Mouse (Mus musculus) intestine, embryonic 16.5 days (tissue): Measurements from ENCODE around the gene Agtr1b. TPM values are rescaled to one million over a fixed set of nuclear protein-coding genes. Genes with fewer than 3 reads are reported as not detected.

Experiments used
- ATAC-seq: fragments of 200-750 bp; cut with Nextera tagmentation; 2 replicates; pipeline ENCODE4 v1.8.0; 2017; ENCODE audit warnings: moderate TSS enrichment, moderate library complexity
- H3K27ac ChIP-seq: fragments of 300-500 bp; sonication (generic); 2 replicates; pipeline ENCODE4 v1.5.1; 2014; ENCODE audit warnings: mild to moderate bottlenecking, low read length
- H3K27me3 ChIP-seq: fragments of 300-500 bp; sonication (generic); replicated peaks from 2 replicates; pipeline ENCODE4 v1.6.1; 2014; ENCODE audit warnings: low read length, control low read depth, mixed read lengths; ENCODE audit not compliant: control insufficient read depth, insufficient read depth
- H3K36me3 ChIP-seq: fragments of 300-500 bp; sonication (generic); 2 replicates; pipeline ENCODE4 v1.6.1; 2014; ENCODE audit warnings: low read length, control low read depth; ENCODE audit not compliant: control insufficient read depth, insufficient read depth
- H3K4me1 ChIP-seq: fragments of 300-500 bp; sonication (generic); 2 replicates; pipeline ENCODE4 v1.6.1; 2014; ENCODE audit warnings: low read length, control low read depth, mixed read lengths; ENCODE audit not compliant: control insufficient read depth, insufficient read depth
- H3K4me2 ChIP-seq: fragments of 300-500 bp; sonication (generic); 2 replicates; pipeline ENCODE4 v1.6.1; 2014; ENCODE audit warnings: low read depth, low read length, control low read depth
- H3K4me3 ChIP-seq: fragments of 300-500 bp; sonication (generic); 2 replicates; pipeline ENCODE4 v1.5.1; 2014; ENCODE audit warnings: mild to moderate bottlenecking, low read length
- H3K9ac ChIP-seq: fragments of 300-500 bp; sonication (generic); 2 replicates; pipeline ENCODE4 v1.6.1; 2014; ENCODE audit warnings: low read depth, low read length
- H3K9me3 ChIP-seq: fragments of 300-500 bp; sonication (generic); 2 replicates; pipeline ENCODE4 v1.6.1; 2016; ENCODE audit warnings: low read length, control low read depth; ENCODE audit not compliant: control insufficient read depth
- WGBS: fragments of 180-500 bp; shearing (Covaris S2); extraction: QIAGEN DNeasy Blood & Tissue Kit; methylation state at CpG from one replicate; pipeline ENCODE4 v1.1.7; 2014; 5-methylcytosine and 5-hydroxymethylcytosine counted together
- polyA plus RNA-seq: library from polyadenylated mRNA; unstranded; fragments of >200 nt; fragmentation: Nextera tagmentation; extraction: Ambion mirVana; gene quantifications from 2 replicates; pipeline ENCODE4 v1.2.1, GENCODE M21; 2015

The Agtr1b gene
- 0.50 and 0.87 TPM in 2 replicates for polyA plus RNA-seq

DNA sequence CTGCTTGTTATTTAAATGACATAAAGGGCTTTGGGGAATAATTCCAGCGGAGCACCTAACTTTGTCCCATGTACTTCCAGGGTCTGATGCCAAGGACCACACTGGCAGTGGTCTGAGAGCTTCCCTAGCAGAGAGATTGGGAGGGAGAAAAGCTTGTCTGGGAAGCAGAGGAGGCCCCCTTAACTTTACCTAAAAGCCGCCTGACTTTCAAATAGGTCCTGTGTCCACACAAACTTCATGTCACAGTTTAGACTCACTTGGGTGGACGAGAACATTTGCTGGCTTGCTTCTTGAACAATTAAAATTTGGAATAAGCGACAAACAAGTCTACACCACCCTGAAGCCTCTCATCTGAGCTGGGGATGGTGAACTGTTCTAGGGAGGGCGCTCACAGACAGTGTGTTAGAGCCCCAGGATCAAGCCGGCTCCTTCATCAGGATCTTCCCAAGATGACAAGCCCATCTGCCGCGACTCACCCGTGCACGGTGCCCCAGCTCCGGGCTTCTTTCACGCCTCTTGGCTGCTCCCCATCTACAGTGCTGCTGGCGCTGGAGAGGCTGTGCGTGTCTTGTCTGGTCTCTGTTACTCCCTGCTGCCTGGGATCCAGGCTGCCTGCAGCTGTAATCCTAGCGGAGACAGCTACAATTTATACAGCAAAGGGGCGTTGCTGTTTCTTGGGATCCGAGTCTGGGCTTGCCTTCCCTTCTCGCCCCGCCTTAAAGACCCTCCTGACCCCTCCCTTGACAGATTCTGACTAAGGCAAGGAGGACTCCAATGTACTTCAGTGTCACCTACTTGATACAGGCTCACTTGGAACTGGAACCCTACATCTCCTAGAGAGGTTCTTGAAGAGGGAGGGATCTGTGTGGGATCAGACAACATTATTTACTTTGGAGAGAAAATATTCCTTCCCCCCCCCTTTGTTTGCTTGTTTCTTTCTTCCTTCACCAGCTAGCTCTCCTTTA is at the start of gene Agtr1b:
TSS of gene Agtr1b (minus strand) at position 620 of the 965 bp plus-strand sequence.
- no peaks in the 10 kb centered on the region for H3K9me3 ChIP-seq
- H3K4me1 ChIP-seq, result peaks cover 7% of the 10 kb centered on the region; the same call in 1 of the 2 replicates
- H3K36me3 ChIP-seq, result no peaks in the 10 kb centered on the region
- H3K27ac ChIP-seq, result no peak within 1 kb of the TSS
- H3K9ac ChIP-seq, result peak within 1 kb of the TSS; percentile 43
- H3K27me3 ChIP-seq, result no peaks in the 10 kb centered on the region
- peak within 1 kb of the TSS; percentile 45 for H3K4me2 ChIP-seq
- ATAC-seq, result peak; percentile 86
- H3K4me3 ChIP-seq, result peak within 1 kb of the TSS; percentile 29
- WGBS, result 11% methylated on average over 19 of the region's 19 CpGs

DNA sequence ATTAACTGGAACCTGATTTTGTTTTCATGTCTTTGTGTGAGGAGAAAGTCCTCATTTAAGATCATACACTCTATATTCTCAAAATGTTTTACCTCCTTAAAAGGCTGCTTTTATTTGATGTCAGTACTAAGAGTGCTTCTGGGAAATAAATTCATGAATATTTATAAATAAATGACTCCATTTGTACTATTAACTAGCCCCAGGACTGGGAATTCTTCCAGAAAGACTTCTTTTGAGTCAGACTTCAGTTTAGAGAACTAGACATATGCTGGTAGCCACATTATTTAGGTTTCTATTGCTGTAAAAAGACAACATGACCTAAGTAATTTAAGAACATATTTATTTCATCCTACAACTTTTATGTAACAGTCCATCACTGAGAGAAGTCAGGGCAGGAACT is 13.4 kb downstream of the Agtr1b start:
- H3K36me3 ChIP-seq, result no peaks in the 10 kb centered on the region
- no peak overlapping the region for H3K4me3 ChIP-seq
- no peaks in the 10 kb centered on the region for H3K9me3 ChIP-seq
- H3K9ac ChIP-seq, result no peak overlapping the region
- no peak overlapping the region for H3K4me2 ChIP-seq
- H3K27me3 ChIP-seq, result no peaks in the 10 kb centered on the region
- no peak overlapping the region for H3K27ac ChIP-seq
- H3K4me1 ChIP-seq, result no peaks in the 10 kb centered on the region; the same call in 1 of the 2 replicates
- ATAC-seq, result no peak

DNA sequence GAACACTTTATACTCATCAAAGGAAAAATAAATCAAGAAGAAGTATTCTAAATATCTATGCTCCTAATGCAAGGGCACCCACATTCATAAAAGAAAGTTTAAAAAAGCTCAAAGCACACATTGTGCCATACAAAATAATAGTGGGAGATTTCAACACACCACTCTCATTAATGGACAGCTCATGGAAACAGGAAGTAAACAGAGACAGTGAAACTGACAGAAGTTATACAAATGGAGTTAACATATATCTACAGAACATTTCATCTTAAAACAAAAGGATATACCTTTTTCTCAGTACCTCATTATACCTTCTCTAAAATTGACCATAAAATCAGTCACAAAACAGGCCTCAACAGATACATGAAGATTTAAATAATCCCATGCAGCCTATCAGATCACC is 18.8 kb downstream of the Agtr1b start:
- no peaks in the 10 kb centered on the region; the same call in 1 of the 2 replicates for H3K4me1 ChIP-seq
- no peak overlapping the region for H3K4me3 ChIP-seq
- H3K4me2 ChIP-seq, result no peak overlapping the region
- H3K36me3 ChIP-seq, result no peaks in the 10 kb centered on the region
- H3K9ac ChIP-seq, result no peak overlapping the region
- ATAC-seq, result no peak
- no peaks in the 10 kb centered on the region for H3K27me3 ChIP-seq
- H3K9me3 ChIP-seq, result no peaks in the 10 kb centered on the region
- H3K27ac ChIP-seq, result no peak overlapping the region

DNA sequence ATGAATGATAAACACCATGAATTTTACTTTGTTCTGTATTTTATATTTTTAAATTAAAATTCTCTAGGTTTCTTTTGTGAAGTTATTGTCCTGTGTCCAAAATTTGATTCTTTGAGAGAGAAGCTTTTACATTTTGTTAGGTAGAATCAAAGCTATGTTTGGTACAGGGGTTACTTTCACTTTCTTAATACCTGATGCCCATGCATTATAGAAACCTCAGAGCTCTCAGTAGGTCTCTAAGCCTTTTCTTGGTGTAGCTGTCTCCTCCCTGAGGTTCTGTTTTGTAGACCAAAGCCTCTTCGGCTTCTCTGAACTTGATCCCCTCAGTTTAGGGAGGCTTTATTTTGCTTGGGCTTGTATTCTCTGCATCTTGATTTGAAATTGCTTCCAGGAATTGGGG is 26.6 kb downstream of the Agtr1b start:
- no peaks in the 10 kb centered on the region for H3K36me3 ChIP-seq
- WGBS, result 92% methylated on average over 1 of the region's 1 CpGs
- no peaks in the 10 kb centered on the region for H3K4me1 ChIP-seq
- H3K9ac ChIP-seq, result no peak overlapping the region
- no peaks in the 10 kb centered on the region for H3K27me3 ChIP-seq
- no peak overlapping the region for H3K4me2 ChIP-seq
- no peaks in the 10 kb centered on the region for H3K9me3 ChIP-seq
- H3K4me3 ChIP-seq, result no peak overlapping the region
- H3K27ac ChIP-seq, result no peak overlapping the region
- ATAC-seq, result no peak

- no peaks in the 10 kb centered on the region for H3K9me3 ChIP-seq
- ATAC-seq, result no peak
- no peak overlapping the region for H3K4me2 ChIP-seq
- H3K4me1 ChIP-seq, result no peaks in the 10 kb centered on the region
- H3K27me3 ChIP-seq, result no peaks in the 10 kb centered on the region
- WGBS, result 58% methylated on average over 5 of the region's 5 CpGs
- H3K9ac ChIP-seq, result no peak overlapping the region
- no peak overlapping the region for H3K27ac ChIP-seq
- no peaks in the 10 kb centered on the region for H3K36me3 ChIP-seq
- no peak overlapping the region for H3K4me3 ChIP-seq
Measured at GRCm38 (mm10) chr3:20334681-20335080, 32.3 kb downstream of the Agtr1b start.

DNA sequence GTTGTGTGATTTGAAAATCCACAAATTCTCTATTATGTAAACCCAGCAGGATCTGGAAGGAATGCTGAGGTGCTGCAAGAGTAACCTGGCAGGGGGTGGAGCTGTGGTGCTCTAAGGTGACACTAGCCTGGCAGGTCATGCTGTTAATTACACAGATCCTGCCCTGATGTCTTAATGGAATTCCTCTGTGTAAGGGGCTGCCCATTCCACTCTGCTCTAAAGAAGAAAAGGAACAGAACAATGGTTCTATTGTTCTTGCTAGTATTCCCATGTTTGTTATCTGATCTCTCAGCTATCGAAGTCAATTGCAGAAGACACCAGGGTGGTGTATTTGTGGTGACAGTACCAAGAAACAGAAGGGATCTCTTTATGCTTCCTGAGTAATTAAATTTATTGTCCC is 49.7 kb downstream of the Agtr1b start:
- 20% methylated on average over 1 of the region's 1 CpGs for WGBS
- H3K27ac ChIP-seq, result no peak overlapping the region
- H3K36me3 ChIP-seq, result no peaks in the 10 kb centered on the region
- no peaks in the 10 kb centered on the region for H3K27me3 ChIP-seq
- no peak overlapping the region for H3K9ac ChIP-seq
- H3K4me1 ChIP-seq, result no peaks in the 10 kb centered on the region
- H3K4me2 ChIP-seq, result no peak overlapping the region
- no peak for ATAC-seq
- H3K4me3 ChIP-seq, result no peak overlapping the region
- no peaks in the 10 kb centered on the region for H3K9me3 ChIP-seq

DNA sequence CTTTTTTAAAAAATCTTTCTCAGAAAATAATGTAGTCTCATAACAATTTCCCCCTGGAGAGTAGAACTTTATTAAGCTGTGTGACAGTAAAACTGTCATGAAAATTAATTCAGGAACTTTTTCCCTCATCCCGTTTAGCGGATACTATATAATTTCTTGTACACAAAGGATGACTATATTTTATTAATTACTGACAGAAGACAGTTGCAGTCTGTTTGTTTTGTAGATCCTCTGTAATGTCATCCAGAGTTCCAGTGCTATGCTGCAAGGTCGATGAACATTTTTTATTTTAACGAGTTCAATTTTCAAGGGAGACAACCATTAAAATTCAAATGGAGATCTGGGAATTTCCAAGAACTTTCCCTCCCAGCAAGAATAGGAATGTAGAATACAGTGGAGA is 57.8 kb downstream of the Agtr1b start:
- Histone ChIP-seq H3K27ac (no peak overlapping the region), H3K9ac (no peak overlapping the region), H3K4me3 (no peak overlapping the region), H3K4me1 (no peaks in the 10 kb centered on the region), H3K36me3 (no peaks in the 10 kb centered on the region), H3K4me2 (no peak overlapping the region), H3K9me3 (no peaks in the 10 kb centered on the region), H3K27me3 (no peaks in the 10 kb centered on the region)
- WGBS, result 70% methylated on average over 4 of the region's 4 CpGs
- no peak for ATAC-seq

- WGBS, result 63% methylated on average over 4 of the region's 4 CpGs
- Histone ChIP-seq H3K4me2 (no peak overlapping the region), H3K9me3 (no peaks in the 10 kb centered on the region), H3K27ac (no peak overlapping the region), H3K4me1 (no peaks in the 10 kb centered on the region), H3K36me3 (no peaks in the 10 kb centered on the region), H3K27me3 (no peaks in the 10 kb centered on the region), H3K9ac (no peak overlapping the region), H3K4me3 (no peak overlapping the region)
- ATAC-seq, result no peak
Measured at GRCm38 (mm10) chr3:20307256-20307655, 59.7 kb downstream of the Agtr1b start.

DNA sequence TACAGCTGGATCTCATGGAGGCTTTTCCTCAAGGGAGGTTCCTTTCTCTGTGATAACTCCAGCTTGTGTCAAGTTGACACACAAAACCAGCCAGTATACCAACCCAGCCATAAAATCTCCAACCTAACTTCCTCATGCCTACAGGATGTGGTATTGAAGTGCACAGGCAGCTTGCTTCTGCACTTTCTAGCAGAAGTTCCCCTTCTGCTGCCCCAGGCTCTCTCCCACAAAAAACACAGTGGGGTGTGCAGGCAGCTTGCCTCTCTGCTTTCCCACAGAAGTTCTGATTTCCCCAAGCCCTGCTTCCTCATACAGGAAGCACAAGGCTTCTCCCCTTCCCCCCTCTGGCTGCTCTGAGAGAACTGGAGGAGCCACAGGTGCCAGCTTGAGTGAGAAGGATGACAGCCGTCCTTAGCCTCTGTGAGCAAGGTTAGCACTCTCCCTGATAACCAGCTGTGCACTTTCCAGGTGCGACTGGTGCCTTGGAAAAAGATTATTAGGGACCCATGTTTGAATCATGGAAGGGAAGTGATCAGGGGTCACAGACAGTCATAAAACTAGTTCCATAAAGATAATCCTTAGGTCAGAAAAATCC is 62.1 kb downstream of the Agtr1b start:
- Histone ChIP-seq H3K4me1 (no peaks in the 10 kb centered on the region), H3K9me3 (no peaks in the 10 kb centered on the region), H3K9ac (no peak overlapping the region), H3K4me2 (no peak overlapping the region), H3K27me3 (no peaks in the 10 kb centered on the region), H3K27ac (no peak overlapping the region), H3K36me3 (no peaks in the 10 kb centered on the region), H3K4me3 (no peak overlapping the region)
- ATAC-seq, result peak; percentile 76
- 39% methylated on average over 2 of the region's 2 CpGs for WGBS
